Mouse (Mus musculus) thymus, adult 2 months (tissue): Measurements from ENCODE around the gene Tlcd1.

Experiments
- CTCF ChIP-seq: fragments of 200-500 bp; IDR thresholded peaks from 2 replicates; pipeline ENCODE4 v1.5.1; 2012; ENCODE audit warnings: mild to moderate bottlenecking, control low read depth, low read length, moderate library complexity, borderline replicate concordance; ENCODE audit not compliant: control insufficient read depth, poor library complexity, insufficient read depth; ENCODE audit errors: extremely low read depth
- POLR2A ChIP-seq: fragments of 200-500 bp; IDR thresholded peaks from 2 replicates; pipeline ENCODE4 v1.6.1; 2012; ENCODE audit warnings: mild to moderate bottlenecking, low read length, control low read depth, moderate library complexity; ENCODE audit not compliant: control insufficient read depth, poor library complexity, insufficient read depth; ENCODE audit errors: extremely low read depth

DNA sequence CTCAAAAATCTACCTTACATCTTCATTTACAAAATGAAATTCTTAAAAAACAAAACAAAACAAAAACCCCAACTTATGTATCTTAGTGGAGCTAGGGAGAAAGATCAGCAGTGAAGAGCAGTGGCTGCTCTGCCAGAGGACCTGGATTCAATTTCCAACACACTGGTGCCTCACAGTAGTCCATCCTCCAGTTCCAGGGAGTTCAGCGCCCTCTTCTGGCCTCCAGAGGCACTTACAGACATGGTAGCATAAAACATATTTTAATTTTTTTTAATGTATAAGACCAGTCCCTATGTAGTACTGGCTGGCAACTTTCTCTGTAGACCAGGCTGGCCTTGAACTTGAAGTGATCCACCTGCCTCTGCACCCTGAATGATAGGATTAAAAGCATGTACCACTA is 25.4 kb upstream of the Tlcd1 start:
- no peak for TF ChIP-seq CTCF
- no peak for TF ChIP-seq POLR2A
